Mouse (Mus musculus) bone marrow, adult 2 months (tissue): ENCODE data around the gene Olfr1424. TPM values are rescaled to one million over a fixed set of nuclear protein-coding genes. Genes with fewer than 3 reads are reported as not detected.
"Not testable (repeated sequence)": the region's sequence is repeated elsewhere in the genome, so short reads cannot be mapped to it uniquely, and the experiment has no call there.

ENCODE experiments used
- H3K27ac ChIP-seq: fragments of 200-500 bp; 2 replicates; pipeline ENCODE4 v1.5.1; 2012; ENCODE audit warnings: low read depth, mild to moderate bottlenecking, control low read depth, inconsistent platforms, low read length; ENCODE audit not compliant: control insufficient read depth, poor library complexity, insufficient read depth
- H3K4me1 ChIP-seq: fragments of 200-500 bp; 2 replicates; pipeline ENCODE4 v1.6.1; 2011; ENCODE audit warnings: low read length; ENCODE audit not compliant: control insufficient read depth, insufficient read depth
- H3K4me3 ChIP-seq: fragments of 200-500 bp; replicated peaks from 2 replicates; pipeline ENCODE3; 2011; ENCODE audit warnings: mild to moderate bottlenecking, low read depth, low read length, control low read depth; ENCODE audit not compliant: control insufficient read depth
- CTCF ChIP-seq: fragments of 200-500 bp; IDR thresholded peaks from 2 replicates; pipeline ENCODE4 v1.5.1; 2011; ENCODE audit warnings: low read length, control low read depth; ENCODE audit not compliant: control insufficient read depth, insufficient read depth
- POLR2A ChIP-seq: fragments of 200-500 bp; IDR thresholded peaks from 2 replicates; pipeline ENCODE4 v1.6.1; 2011; ENCODE audit warnings: low read depth, mild to moderate bottlenecking, control low read depth, low read length, borderline replicate concordance; ENCODE audit not compliant: control insufficient read depth
- WGBS: fragments of 180-500 bp; shearing (Covaris S2); methylation state at CpG from one replicate; pipeline ENCODE4 v1.1.7; 2018; 5-methylcytosine and 5-hydroxymethylcytosine counted together
- polyA plus RNA-seq: library from polyadenylated mRNA; stranded (reverse); fragments of >200 nt; gene quantifications from 2 replicates; pipeline ENCODE4 v1.2.4, GENCODE M21; 2011; ENCODE audit warnings: low replicate concordance; ENCODE audit not compliant: missing spikeins, insufficient read depth, insufficient read length

Olfr1424 gene
- polyA plus RNA-seq, result not detected in 2 replicates

DNA sequence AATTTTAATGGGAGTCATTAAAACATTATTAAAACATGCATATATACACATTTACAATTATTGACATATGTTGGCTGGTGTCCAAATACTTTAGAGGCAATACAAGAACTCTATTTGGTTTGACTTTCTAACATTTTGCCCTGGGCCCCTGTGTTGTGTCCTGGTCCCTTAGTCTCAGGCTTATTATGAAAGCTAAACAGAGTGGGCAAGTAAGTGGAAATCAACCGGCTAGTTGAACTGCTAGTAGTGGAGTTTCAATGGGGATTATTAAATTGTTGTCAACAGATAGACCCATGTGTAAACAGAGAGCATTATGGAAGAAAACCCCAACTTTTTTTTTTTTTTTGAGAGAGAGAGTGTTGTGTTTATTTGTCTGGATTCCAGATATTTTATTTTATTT, at the start of gene Olfr1424:
Olfr1424 (minus strand) TSS at position 101 of the 400 bp plus-strand sequence.
- not testable (repeated sequence) for H3K4me3 ChIP-seq, H3K4me1 ChIP-seq, H3K27ac ChIP-seq
- WGBS, result 82% methylated on average over 1 of the region's 1 CpGs

GRCm38 (mm10) chr19:12104541-12104940, 42.1 kb upstream of the Olfr1424 start:
- H3K4me3 ChIP-seq, result no peak overlapping the region
- H3K4me1 ChIP-seq, result no peaks in the 10 kb centered on the region
- 49% methylated on average over 1 of the region's 1 CpGs for WGBS
- no peak for TF ChIP-seq CTCF
- H3K27ac ChIP-seq, result no peak overlapping the region

- Histone ChIP-seq H3K27ac (no peak within 1 kb of the TSS), H3K4me1 (no peaks in the 10 kb centered on the region), H3K4me3 (no peak within 1 kb of the TSS)
- 86% methylated on average over 2 of the region's 2 CpGs for WGBS
- no peak for TF ChIP-seq POLR2A
- TF ChIP-seq CTCF, result no peak
Measured at GRCm38 (mm10) chr19:12103234-12103633, 40.8 kb upstream of the Olfr1424 start, which contains the start of gene Olfr1427. Gene Olfr1427 (minus strand): TSS chr19:12103334.

GRCm38 (mm10) chr19:12091913-12092312, 29.4 kb upstream of the Olfr1424 start, which contains the start of gene Olfr1426:
Gene Olfr1426 (minus strand): TSS chr19:12092013.
- Histone ChIP-seq H3K27ac (no peak within 1 kb of the TSS), H3K4me1 (no peaks in the 10 kb centered on the region), H3K4me3 (no peak within 1 kb of the TSS)
- 71% methylated on average over 1 of the region's 1 CpGs for WGBS
- TF ChIP-seq POLR2A (no peak), CTCF (no peak)

- 78% methylated on average over 4 of the region's 4 CpGs for WGBS
- H3K4me3 ChIP-seq, H3K4me1 ChIP-seq, H3K27ac ChIP-seq: not testable (repeated sequence)
Measured at GRCm38 (mm10) chr19:12077631-12078030, 15.1 kb upstream of the Olfr1424 start, which contains the start of gene Olfr1425. Gene Olfr1425 (minus strand): TSS chr19:12077731.

- WGBS, result 72% methylated on average over 1 of the region's 1 CpGs
- not testable (repeated sequence) for H3K27ac ChIP-seq, H3K4me3 ChIP-seq, H3K4me1 ChIP-seq
Measured at GRCm38 (mm10) chr19:12069546-12069945, 7.1 kb upstream of the Olfr1424 start.

DNA sequence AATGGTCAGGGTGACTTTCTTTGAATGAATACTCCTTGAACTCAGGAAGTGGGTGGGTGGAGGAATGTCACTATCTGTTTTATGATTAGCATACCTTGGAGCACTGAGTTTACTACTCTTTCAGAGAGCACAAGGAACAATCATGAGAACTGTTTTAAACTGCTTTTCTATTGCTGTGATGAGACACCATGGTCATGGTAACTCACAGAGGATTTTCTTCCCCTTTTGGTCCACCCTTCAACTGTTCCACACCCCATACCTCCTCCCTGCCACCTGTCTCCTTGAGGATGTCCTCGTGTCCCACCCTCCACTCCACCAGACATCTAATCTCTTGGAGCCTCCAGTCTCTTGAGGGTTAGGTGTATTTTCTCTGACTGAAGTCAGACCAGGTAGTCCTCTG, 5.3 kb upstream of the Olfr1424 start:
- H3K27ac ChIP-seq, H3K4me3 ChIP-seq, H3K4me1 ChIP-seq: not testable (repeated sequence)
- 60% methylated on average over 1 of the region's 1 CpGs for WGBS

- WGBS, result 82% methylated on average over 5 of the region's 5 CpGs
- H3K4me3 ChIP-seq, result no peak overlapping the region
- no peak for TF ChIP-seq POLR2A
- no peak for TF ChIP-seq CTCF
Measured at GRCm38 (mm10) chr19:12043163-12043562, 19.3 kb downstream of the Olfr1424 start.

DNA sequence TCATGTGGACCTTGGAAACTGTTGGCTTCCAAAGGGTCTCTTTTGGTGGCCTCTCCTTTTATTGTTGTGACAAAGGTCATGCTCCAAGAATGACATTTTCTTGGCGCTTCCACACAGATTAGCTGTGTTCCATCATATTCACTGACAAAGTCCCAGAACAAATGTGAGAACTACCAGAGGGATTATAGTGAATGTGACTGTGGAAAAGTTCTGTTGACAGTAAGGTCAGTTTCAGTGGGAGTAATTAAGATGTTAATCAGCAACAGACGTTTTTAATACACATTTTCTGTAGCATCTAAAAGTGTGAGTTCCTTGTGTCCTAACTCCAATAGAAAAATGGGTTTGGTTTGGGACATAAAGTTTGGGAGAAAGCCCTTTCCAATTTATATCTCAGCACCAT, 21.3 kb downstream of the Olfr1424 start, which contains the start of gene Olfr1423:
Olfr1423 (minus strand) TSS at position 101 of the 400 bp plus-strand sequence.
- 67% methylated on average over 2 of the region's 2 CpGs for WGBS
- no peak within 1 kb of the TSS for H3K27ac ChIP-seq
- H3K4me3 ChIP-seq, result no peak within 1 kb of the TSS
- no peak for TF ChIP-seq CTCF
- no peak for TF ChIP-seq POLR2A
- H3K4me1 ChIP-seq, result no peaks in the 10 kb centered on the region

More at GRCm38 (mm10) chr19:12043163-12043562, 19.3 kb downstream of the Olfr1424 start:
- no peak overlapping the region for H3K27ac ChIP-seq
- no peaks in the 10 kb centered on the region for H3K4me1 ChIP-seq

GRCm38 (mm10) chr19:12037727-12038126, 24.8 kb downstream of the Olfr1424 start:
- Histone ChIP-seq H3K4me3 (no peak overlapping the region), H3K4me1 (no peaks in the 10 kb centered on the region), H3K27ac (no peak overlapping the region)
- TF ChIP-seq CTCF (no peak), POLR2A (no peak)
